Mouse (Mus musculus) Patski (cell line): Measurements from ENCODE around the gene Ugdh. TPM values are rescaled to one million over a fixed set of nuclear protein-coding genes. Genes with fewer than 3 reads are reported as not detected.

Experiments used
- ATAC-seq: fragments of 100-300 bp; one replicate; pipeline ENCODE4 v1.8.0; 2021
- CTCF ChIA-PET: fragments of 350-600 bp; sonication (Branson Sonifier 250); formaldehyde crosslinking; loops from one replicate; lab custom pipeline; 2022; ENCODE audit warnings: inconsistent platforms; lab: Charles Lee
- POLR2A ChIA-PET: fragments of 350-600 bp; sonication (Branson Sonifier 250); formaldehyde crosslinking; loops from one replicate; lab custom pipeline; 2022; ENCODE audit warnings: antibody characterized with exemption, inconsistent platforms; lab: Charles Lee
- DNase-seq: peaks from one replicate; pipeline ENCODE4 v3.0.0-alpha.2; 2011; ENCODE audit warnings: low read depth, low spot score
- H3K27me3 ChIP-seq: fragments of 371-371 bp; one replicate; pipeline ENCODE4 v1.5.1; 2021
- CTCF ChIP-seq: fragments of 100-300 bp; IDR thresholded peaks from one replicate; pipeline ENCODE4 v1.5.1; 2021
- in situ Hi-C: fragments of 300-500 bp; cut with MboI; formaldehyde crosslinking; loops from 3 replicates; pipeline ENCODE4 v1.11.1; 2018; ENCODE audit warnings: low pct_unique_long_range_greater_than_20kb, mixed read lengths
- polyA plus RNA-seq: library from polyadenylated mRNA; unstranded; gene quantifications from one replicate; pipeline ENCODE4 v1.2.3, GENCODE M21; 2021

The Ugdh gene
- polyA plus RNA-seq, 1 experiment from 2014 or later: 64.2 TPM

DNA sequence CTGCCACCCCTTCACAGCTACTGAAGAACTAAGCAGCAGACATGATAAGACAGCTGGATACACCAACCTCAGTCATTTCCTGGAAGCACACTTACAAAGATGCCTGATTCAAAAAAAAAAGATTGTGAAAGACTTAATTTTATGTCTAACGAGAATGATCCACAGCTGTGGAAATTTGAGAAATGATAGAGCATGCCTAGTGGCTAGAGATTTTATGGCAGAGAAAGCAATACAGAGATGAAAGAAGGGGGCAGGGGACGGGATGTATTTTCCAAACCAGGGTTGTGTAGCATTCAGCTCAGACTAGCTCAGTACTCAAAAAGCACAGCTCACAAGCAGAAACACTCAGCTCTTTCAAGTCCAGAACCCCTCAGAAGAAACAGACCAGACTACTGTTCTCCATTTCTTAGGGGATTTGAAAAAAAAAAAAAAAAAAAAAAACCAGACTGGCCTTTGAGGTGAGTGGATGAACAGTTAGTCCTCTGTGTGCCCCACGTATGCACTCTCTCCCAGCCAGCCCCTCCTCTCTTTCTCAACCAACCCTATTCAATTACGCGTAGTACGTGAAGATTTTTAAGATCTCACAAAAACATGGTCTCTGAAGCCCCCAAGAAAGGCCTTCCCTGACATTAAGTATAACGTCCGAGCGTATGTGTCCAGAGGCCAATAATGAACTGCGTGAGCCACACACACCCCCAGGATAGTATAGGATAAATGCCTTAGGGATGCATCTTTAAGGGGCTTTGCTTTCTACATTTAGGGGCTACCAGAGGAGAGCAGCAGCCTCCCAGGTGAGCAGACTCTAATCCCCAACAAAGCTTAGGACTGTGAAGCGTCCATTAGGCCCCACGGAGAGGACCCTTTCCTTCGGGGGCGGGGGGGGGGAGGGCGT is 1.0 kb downstream of the Ugdh start:
- CTCF ChIA-PET: interaction anchor here (1.4 to 2.1 kb wide), 3 partner anchors 8 to 101 kb away, joined by 4 read pairs; no protein-coding TSS in a partner anchor
- in situ Hi-C loops: no loop called here
- ATAC-seq: no peak
- DNase-seq: no peak
- H3K27me3 ChIP-seq: no peaks in the 10 kb centered on the region
- POLR2A ChIA-PET: interaction anchor here (0.6 to 2.2 kb wide), 6 partner anchors 9 to 275 kb away, joined by 3 to 8 read pairs (median 6); no protein-coding TSS in a partner anchor
- no peak for TF ChIP-seq CTCF

DNA sequence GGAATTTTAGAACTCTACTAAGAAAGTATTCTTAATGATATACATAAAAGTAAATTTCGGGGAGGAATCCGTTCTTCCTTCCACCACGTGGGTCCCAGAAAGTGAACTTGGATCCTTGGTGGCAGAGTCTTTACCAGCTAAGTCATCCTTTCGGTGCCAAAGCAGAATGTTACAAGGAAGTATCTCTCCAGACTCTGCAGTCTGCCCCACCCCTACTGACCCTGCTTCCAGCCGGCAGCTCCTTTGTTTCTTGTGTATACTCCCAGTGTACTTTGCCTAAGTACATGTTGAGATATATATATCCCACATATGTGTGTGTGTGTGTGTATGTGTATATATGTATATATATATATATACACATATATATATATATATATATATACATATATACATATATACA is 6.3 kb downstream of the Ugdh start:
- ChIA-PET POLR2A (interaction anchor here (0.7 kb wide), 1 partner anchor 223 kb away, joined by 5 read pairs; no protein-coding TSS in a partner anchor), CTCF (no interaction called here)
- ATAC-seq (no peak), DNase-seq (no peak)
- TF ChIP-seq CTCF: no peak
- in situ Hi-C loops: no loop called here
- no peaks in the 10 kb centered on the region for H3K27me3 ChIP-seq

- CTCF ChIA-PET: no interaction called here
- no peak for DNase-seq
- no peak for TF ChIP-seq CTCF
- POLR2A ChIA-PET: no interaction called here
- H3K27me3 ChIP-seq: no peaks in the 10 kb centered on the region
- in situ Hi-C loops: no loop called here
- no peak for ATAC-seq
Observed at GRCm38 (mm10) chr5:65428321-65428720, 7.4 kb downstream of the Ugdh start.

DNA sequence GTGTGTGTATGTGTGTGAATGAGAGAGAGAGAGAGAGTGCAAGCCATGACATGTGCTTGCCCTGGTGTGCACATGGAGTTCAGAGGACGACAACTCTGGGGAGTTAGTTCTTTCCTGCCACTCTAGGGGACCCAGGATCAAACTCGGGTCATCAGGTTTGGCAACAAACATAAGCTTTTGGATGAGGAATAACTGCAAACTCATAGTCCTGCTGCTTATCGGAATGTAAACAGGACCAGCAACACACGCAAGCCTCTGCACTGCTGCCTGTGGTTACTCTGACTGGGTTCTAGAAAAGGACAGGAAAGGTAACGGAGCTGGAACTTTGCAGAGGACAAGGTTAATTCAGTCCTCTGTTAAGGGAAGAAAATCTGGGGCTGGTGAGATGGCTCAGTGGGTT is 10.5 kb downstream of the Ugdh start:
- ChIA-PET CTCF (no interaction called here), POLR2A (interaction anchor here (0.7 to 1.7 kb wide), 2 partner anchors 10 to 11 kb away, joined by 4 read pairs; partner anchors contain the start of gene Ugdh)
- H3K27me3 ChIP-seq: no peaks in the 10 kb centered on the region
- no peak for TF ChIP-seq CTCF
- DNase-seq (no peak), ATAC-seq (no peak)
- in situ Hi-C loops: no loop called here

DNA sequence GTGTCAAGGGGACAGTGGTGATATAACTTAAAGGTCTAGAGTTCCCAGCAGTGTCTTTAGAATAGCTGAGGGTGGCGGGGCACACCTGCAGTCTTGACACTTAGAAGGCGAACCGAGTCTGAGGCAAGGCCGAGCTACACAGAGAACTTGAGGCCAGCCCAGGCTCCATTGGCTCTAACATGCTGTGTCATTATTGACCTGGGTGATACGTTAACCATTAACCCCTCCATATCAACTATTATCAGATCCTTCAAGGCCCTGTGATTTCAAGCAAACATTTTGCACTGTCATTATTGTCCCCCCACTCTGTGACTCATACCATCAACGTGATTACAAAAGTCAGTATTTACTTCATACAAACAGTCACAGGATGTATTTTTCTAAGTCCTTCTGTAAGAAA is 11.5 kb downstream of the Ugdh start:
- no peaks in the 10 kb centered on the region for H3K27me3 ChIP-seq
- in situ Hi-C loops: no loop called here
- no peak for ATAC-seq
- TF ChIP-seq CTCF: no peak
- DNase-seq: no peak
- POLR2A ChIA-PET: interaction anchor here (0.7 kb wide), 1 partner anchor 10 kb away, joined by 4 read pairs; no protein-coding TSS in a partner anchor
- CTCF ChIA-PET: interaction anchor here (1.4 kb wide), 1 partner anchor 101 kb away, joined by 4 read pairs; no protein-coding TSS in a partner anchor

DNA sequence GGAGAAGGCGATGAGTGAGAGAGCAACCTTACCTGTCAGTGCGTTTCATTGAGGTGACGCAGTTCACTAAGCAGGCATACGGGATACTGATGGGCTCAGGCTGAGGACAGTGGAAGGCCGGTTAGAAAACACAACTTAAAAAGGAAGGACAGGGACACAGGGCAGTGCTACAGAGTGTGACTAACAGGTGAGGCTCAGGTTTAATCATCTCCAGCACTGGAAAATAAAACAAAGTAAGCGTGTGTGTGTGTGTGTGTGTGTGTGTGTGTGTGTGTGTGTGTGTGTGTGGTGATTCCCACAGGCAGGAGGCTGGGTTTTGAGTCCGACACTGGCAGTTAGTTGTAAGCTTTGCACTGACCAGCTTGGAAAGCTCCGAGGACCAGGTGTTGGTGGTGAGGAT is 12.9 kb downstream of the Ugdh start:
- no peaks in the 10 kb centered on the region for H3K27me3 ChIP-seq
- ATAC-seq (no peak), DNase-seq (no peak)
- CTCF ChIA-PET: interaction anchor here (1.4 kb wide), 1 partner anchor 103 kb away, joined by 4 read pairs; no protein-coding TSS in a partner anchor
- no peak for TF ChIP-seq CTCF
- in situ Hi-C loops: no loop called here
- POLR2A ChIA-PET: no interaction called here

GRCm38 (mm10) chr5:65420822-65421221 is 14.9 kb downstream of the Ugdh start:
- H3K27me3 ChIP-seq: no peaks in the 10 kb centered on the region
- CTCF ChIA-PET: interaction anchor here (1.0 to 1.4 kb wide), 2 partner anchors 12 to 273 kb away, joined by 3 read pairs; no protein-coding TSS in a partner anchor
- POLR2A ChIA-PET: no interaction called here
- in situ Hi-C loops: no loop called here
- ATAC-seq (no peak), DNase-seq (no peak)
- no peak for TF ChIP-seq CTCF

DNA sequence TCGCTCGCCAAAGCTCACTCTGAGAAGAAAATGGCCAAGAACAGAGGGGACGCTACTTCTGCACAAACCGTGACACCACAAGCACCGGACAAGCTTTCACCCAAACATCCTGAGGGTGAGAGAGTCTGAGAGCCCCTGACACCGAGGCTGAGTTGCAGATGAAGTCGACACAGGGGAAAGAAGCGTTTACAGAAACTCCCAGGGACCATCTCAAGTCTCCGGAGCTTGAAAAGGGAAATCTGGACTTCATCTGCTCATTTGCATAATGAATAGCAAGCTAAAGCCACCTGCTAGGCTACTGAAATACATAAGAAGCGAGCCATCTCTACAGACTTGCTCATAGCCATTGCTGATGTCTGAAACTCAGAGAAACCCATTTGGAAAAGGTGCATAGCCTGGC is 16.6 kb downstream of the Ugdh start:
- DNase-seq (no peak), ATAC-seq (no peak)
- in situ Hi-C loops: no loop called here
- no peaks in the 10 kb centered on the region for H3K27me3 ChIP-seq
- CTCF ChIA-PET: interaction anchor here (1.1 kb wide), 2 partner anchors 12 to 255 kb away, joined by 3 read pairs; no protein-coding TSS in a partner anchor
- no peak for TF ChIP-seq CTCF
- POLR2A ChIA-PET: no interaction called here

DNA sequence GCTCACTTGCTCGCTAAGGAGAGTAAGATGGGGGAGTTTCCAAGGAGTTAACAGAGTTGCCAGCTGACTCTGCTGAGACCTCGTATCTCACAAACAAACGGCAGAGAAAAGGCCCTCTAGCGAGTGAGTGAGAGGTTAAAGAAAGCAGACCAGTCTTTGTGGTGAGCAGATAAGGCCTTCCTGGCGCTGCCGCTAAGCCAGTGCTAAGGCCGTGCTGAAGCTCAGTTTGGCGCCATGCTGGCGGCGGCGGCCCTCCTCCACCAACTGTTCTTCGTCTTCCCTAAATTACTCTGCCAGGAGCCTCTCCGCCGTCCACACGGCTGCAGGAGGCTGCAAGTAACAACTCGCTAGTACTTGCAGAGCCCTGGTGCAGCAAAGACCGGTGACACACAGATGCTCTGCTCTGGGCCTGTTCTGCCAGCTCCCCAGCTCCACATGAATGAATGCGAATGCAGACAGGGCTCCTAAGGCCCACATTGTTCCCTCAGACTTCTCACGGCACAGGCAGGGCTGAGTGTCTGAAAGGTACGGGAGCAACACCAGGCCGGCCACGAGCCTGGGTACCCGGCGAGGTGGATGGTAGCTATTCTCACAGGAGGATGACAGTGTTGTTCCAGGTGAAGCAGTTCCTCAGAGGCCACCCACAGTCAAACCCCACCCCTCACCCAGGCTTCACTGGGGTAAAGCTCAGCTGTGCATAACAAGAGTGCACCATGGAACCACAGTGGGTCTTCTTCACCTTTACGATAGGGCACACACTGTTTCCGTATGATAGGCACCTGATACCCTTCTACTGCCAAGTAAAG is 19.9 kb downstream of the Ugdh start:
- DNase-seq (no peak), ATAC-seq (no peak)
- TF ChIP-seq CTCF: no peak
- in situ Hi-C loops: no loop called here
- CTCF ChIA-PET: no interaction called here
- POLR2A ChIA-PET: no interaction called here
- no peaks in the 10 kb centered on the region for H3K27me3 ChIP-seq

DNA sequence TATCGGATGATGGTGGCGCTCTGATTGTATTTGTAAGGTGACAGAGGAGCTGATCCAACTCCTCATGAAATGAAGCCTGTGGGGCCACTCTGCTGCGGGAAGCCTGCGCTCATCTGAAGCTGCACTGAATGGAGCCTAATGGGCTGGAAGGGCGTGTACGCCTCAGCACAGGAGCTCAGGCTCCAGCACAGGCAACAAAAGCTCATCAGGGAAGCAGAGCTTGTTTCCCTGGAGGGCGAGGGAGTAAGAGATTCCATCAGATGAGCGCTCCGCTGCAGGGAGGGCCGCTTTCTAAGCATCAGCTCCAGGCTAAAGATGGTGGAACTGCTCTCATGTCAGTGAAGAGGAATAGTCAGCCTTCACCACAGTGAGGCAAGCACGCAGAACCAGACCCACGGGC is 27.8 kb downstream of the Ugdh start:
- ATAC-seq: no peak
- in situ Hi-C loops: no loop called here
- CTCF ChIA-PET: interaction anchor here (1.6 kb wide), 1 partner anchor 9 kb away, joined by 4 read pairs; no protein-coding TSS in a partner anchor
- TF ChIP-seq CTCF: no peak
- DNase-seq: no peak
- H3K27me3 ChIP-seq: no peaks in the 10 kb centered on the region
- POLR2A ChIA-PET: interaction anchor here (1.0 kb wide), 1 partner anchor 78 kb away, joined by 6 read pairs; no protein-coding TSS in a partner anchor
